Mouse (Mus musculus) liver, postnatal 0 days (tissue): ENCODE measurements around the gene Snta1.

Experiments used
- CTCF ChIP-seq: sonication (generic); IDR thresholded peaks from 2 replicates; pipeline ENCODE4 v1.5.1; 2016; ENCODE audit warnings: antibody characterized with exemption, low read depth
- EP300 ChIP-seq: IDR thresholded peaks from 2 replicates; pipeline ENCODE4 v1.6.1; 2016; ENCODE audit warnings: antibody characterized with exemption, low read depth, mild to moderate bottlenecking

DNA sequence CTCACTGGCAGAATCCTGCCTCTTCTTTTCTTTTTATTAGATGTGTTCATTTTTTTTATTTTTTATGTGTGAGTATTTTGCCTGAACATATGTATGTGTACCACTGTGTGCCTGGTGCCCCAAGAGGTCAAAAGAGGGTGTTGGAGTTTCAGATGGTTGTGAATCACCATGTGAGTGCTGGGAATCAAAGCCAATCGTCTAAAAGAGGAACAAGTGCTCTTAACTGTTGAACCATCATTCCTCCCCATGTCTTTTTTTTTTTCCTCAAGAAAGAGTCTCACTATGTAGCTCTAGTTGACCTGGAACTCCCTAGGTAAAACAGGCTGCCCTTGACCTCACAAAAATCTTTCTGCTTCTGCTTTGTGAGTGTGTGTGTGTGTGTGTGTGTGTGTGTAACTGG is 5.9 kb downstream of the Snta1 start:
- no peak for TF ChIP-seq CTCF
- TF ChIP-seq EP300, result no peak
